Mouse (Mus musculus) liver, postnatal 0 days (tissue): ENCODE data around the gene Vti1a.

Source experiments
- CTCF ChIP-seq: sonication (generic); IDR thresholded peaks from 2 replicates; pipeline ENCODE4 v1.5.1; 2016; ENCODE audit warnings: antibody characterized with exemption, low read depth
- EP300 ChIP-seq: IDR thresholded peaks from 2 replicates; pipeline ENCODE4 v1.6.1; 2016; ENCODE audit warnings: antibody characterized with exemption, low read depth, mild to moderate bottlenecking

DNA sequence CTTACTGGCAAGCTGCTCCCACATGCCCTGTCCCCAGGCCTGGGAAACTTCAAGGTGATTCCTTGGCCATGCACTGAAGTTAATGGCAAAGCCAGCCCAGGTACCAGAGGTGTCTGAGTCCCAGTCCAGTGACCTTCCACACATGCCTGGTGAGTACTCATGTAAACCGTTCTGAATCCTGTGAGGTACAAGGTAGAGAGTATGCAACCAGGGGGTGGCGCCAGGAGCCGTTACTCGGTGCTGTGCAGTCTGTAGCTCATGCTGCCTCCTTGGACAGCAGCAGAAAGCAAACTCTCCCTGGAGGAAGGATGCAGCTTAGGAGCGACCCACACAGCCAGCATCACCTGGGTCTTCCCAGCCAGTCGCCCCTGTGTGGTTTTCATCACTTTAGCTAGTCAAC lies 221.6 kb downstream of the Vti1a start:
- TF ChIP-seq EP300 (no peak), CTCF (peak; percentile 65)
